In genomic region chr17:14711032-14711431, GRCm38 (mm10) we compare ENCODE assay signal across 20 mouse cellular contexts. TPM values are rescaled to one million over a fixed set of nuclear protein-coding genes. Genes with fewer than 3 reads are reported as not detected.
DNase-seq lines count a peak whose midpoint lies in the region; ATAC-seq lines count a peak whose summit lies in the region.
"Had no signal": no experiment of that assay in that cellular context is flagged by ENCODE, and none has a peak within 500 bp of the region (broad histone marks: within the 10 kb centered on the region; RNA-seq: fewer than 3 reads in every experiment).

No protein-coding gene starts in this region.

- H3K36me3 ChIP-seq in intestine, embryonic 14.5 days (ENCODE audit: control insufficient read depth, insufficient read depth, low read length) = no peaks in the 10 kb centered on the region
- no peaks in the 10 kb centered on the region for H3K36me3 ChIP-seq in intestine, embryonic 15.5 days
- H3K36me3 ChIP-seq: embryonic facial prominence, embryonic 15.5 days; limb, embryonic 12.5 days; liver, embryonic 13.5 days had no signal

- no peaks in the 10 kb centered on the region for H3K4me1 ChIP-seq in intestine, embryonic 14.5 days (replicated peaks; ENCODE audit: control insufficient read depth, insufficient read depth, low read length)
- no peaks in the 10 kb centered on the region for H3K4me1 ChIP-seq in intestine, embryonic 15.5 days (replicated peaks)
- H3K4me1 ChIP-seq: embryonic facial prominence, embryonic 15.5 days; limb, embryonic 12.5 days; liver, embryonic 13.5 days had no signal

- H3K4me2 ChIP-seq in intestine, embryonic 14.5 days (ENCODE audit: low read length) = no peak overlapping the region
- H3K4me2 ChIP-seq in intestine, embryonic 15.5 days (replicated peaks) = no peak overlapping the region
- H3K4me2 ChIP-seq: embryonic facial prominence, embryonic 15.5 days; hindbrain, embryonic 14.5 days; limb, embryonic 12.5 days; liver, embryonic 13.5 days; midbrain, embryonic 11.5 days had no signal

- ATAC-seq in intestine, embryonic 14.5 days (replicated peaks; ENCODE audit: low FRiP score, low TSS enrichment, low read depth) = no peak
- no peak for ATAC-seq in intestine, embryonic 15.5 days
- ATAC-seq: forebrain, embryonic 14.5 days; inflammation-experienced regulatory T-cells, adult 6 months had no signal

- H3K27me3 ChIP-seq in intestine, embryonic 14.5 days (replicated peaks; ENCODE audit: control insufficient read depth, insufficient read depth, low read length) = no peaks in the 10 kb centered on the region
- H3K27me3 ChIP-seq in intestine, embryonic 15.5 days (replicated peaks) = no peaks in the 10 kb centered on the region
- H3K27me3 ChIP-seq: embryonic facial prominence, embryonic 15.5 days; limb, embryonic 12.5 days; liver, embryonic 13.5 days had no signal

- 85% methylated on average over 3 of the region's 3 CpGs for WGBS in intestine, embryonic 14.5 days
- WGBS in intestine, embryonic 15.5 days = 79% methylated on average over 3 of the region's 3 CpGs

- H3K9ac ChIP-seq in intestine, embryonic 14.5 days (ENCODE audit: low read length) = no peak overlapping the region
- no peak overlapping the region for H3K9ac ChIP-seq in intestine, embryonic 15.5 days
- H3K9ac ChIP-seq: embryonic facial prominence, embryonic 15.5 days; hindbrain, embryonic 14.5 days; limb, embryonic 12.5 days; liver, embryonic 13.5 days had no signal

- intact Hi-C loops in heart, postnatal 10 days (cut with DNase I) = no loop called here

- no peaks in the 10 kb centered on the region for H3K9me3 ChIP-seq in intestine, embryonic 14.5 days (ENCODE audit: control insufficient read depth, low read length)
- no peaks in the 10 kb centered on the region for H3K9me3 ChIP-seq in intestine, embryonic 15.5 days
- H3K9me3 ChIP-seq: embryonic facial prominence, embryonic 15.5 days; limb, embryonic 12.5 days; liver, embryonic 13.5 days had no signal

- no peak overlapping the region for H3K4me3 ChIP-seq in intestine, embryonic 14.5 days (ENCODE audit: low read depth, low read length)
- no peak overlapping the region for H3K4me3 ChIP-seq in intestine, embryonic 15.5 days (replicated peaks)
- H3K4me3 ChIP-seq: embryonic facial prominence, embryonic 15.5 days; limb, embryonic 12.5 days; liver, embryonic 13.5 days had no signal

- H3K27ac ChIP-seq in intestine, embryonic 14.5 days (ENCODE audit: low read depth) = no peak overlapping the region
- H3K27ac ChIP-seq in intestine, embryonic 15.5 days = no peak overlapping the region
- H3K27ac ChIP-seq: embryonic facial prominence, embryonic 15.5 days; hindbrain, embryonic 14.5 days; limb, embryonic 12.5 days; liver, embryonic 13.5 days had no signal

- DNase-seq in adrenal gland, postnatal 10 days = peak; percentile 55
- no peak for DNase-seq in adrenal gland, postnatal 4 days (ENCODE audit: low spot score in 2 of 2)
- peak; percentile 40 for DNase-seq in intestine, embryonic 14.5 days (ENCODE audit: low spot score)
- peak; percentile 89 for DNase-seq in adipocyte (ENCODE audit: low spot score)
- peak; percentile 69 for DNase-seq in heart, postnatal 10 days
- DNase-seq in layer of hippocampus, postnatal 36 days = no peak
- DNase-seq in liver = no peak
- DNase-seq: adrenal gland, postnatal 25 days; cerebellum, adult 9-10 months; kidney, adult 8-10 months; liver, embryonic 13.5 days; lung, adult 2 months; lung, postnatal 14 days had no signal

RNA-seq across cellular contexts. Expression of gene Thbs2, which starts 17.0 kb away (rescaled TPM):
- 10 to 100 TPM; 17.7 to 22.0 TPM for total RNA-seq in adrenal gland, postnatal 10 days (2021)
- 10 to 100 TPM; 25.5 to 29.2 TPM for total RNA-seq in adrenal gland, postnatal 4 days (2021)
- 55.6 and 59.1 TPM in 2 replicates for polyA plus RNA-seq in intestine, embryonic 14.5 days (2014; fragmentation: Nextera tagmentation; extraction: Ambion mirVana)
- polyA plus RNA-seq in intestine, embryonic 15.5 days (2015; fragmentation: Nextera tagmentation; extraction: Ambion mirVana) = 49.5 and 54.1 TPM in 2 replicates
- 10 to 100 TPM; 54.2 to 57.8 TPM for total RNA-seq in heart, postnatal 10 days (2021)
- 1 to 10 TPM; 2.7 to 3.7 TPM for total RNA-seq in layer of hippocampus, postnatal 36 days (2021)

Comparison
In these comparisons a context has a peak if more than half of its experiments do, and no peak if none do; other contexts are left out.
1. DNase-seq: peak in adrenal gland, postnatal 10 days (single experiment), intestine, embryonic 14.5 days (single experiment), adipocyte (single experiment) and heart, postnatal 10 days (2 of 2); none in adrenal gland, postnatal 4 days (0 of 2), layer of hippocampus, postnatal 36 days (0 of 2) and liver (single experiment).